Mouse (Mus musculus) neural tube, embryonic 15.5 days (tissue): Measurements from ENCODE around the gene Brap. TPM values are rescaled to one million over a fixed set of nuclear protein-coding genes. Genes with fewer than 3 reads are reported as not detected.
"Not testable (repeated sequence)": the region's sequence is repeated elsewhere in the genome, so short reads cannot be mapped to it uniquely, and the experiment has no call there.

Source experiments
- ATAC-seq: fragments of 200-750 bp; cut with Nextera tagmentation; 2 replicates; pipeline ENCODE4 v1.8.0; 2017; ENCODE audit warnings: mild to moderate bottlenecking, moderate TSS enrichment, moderate library complexity; ENCODE audit not compliant: low FRiP score
- H3K27ac ChIP-seq: fragments of 300-500 bp; sonication (generic); replicated peaks from 2 replicates; pipeline ENCODE4 v1.5.1; 2015; ENCODE audit warnings: mild to moderate bottlenecking, inconsistent platforms
- H3K27me3 ChIP-seq: fragments of 300-500 bp; sonication (generic); replicated peaks from 2 replicates; pipeline ENCODE4 v1.6.1; 2015; ENCODE audit warnings: inconsistent platforms
- H3K36me3 ChIP-seq: fragments of 300-500 bp; sonication (generic); 2 replicates; pipeline ENCODE4 v1.6.1; 2015; ENCODE audit warnings: inconsistent platforms
- H3K4me1 ChIP-seq: fragments of 300-500 bp; sonication (generic); 2 replicates; pipeline ENCODE4 v1.6.1; 2015; ENCODE audit warnings: inconsistent platforms
- H3K4me2 ChIP-seq: fragments of 300-500 bp; sonication (generic); 2 replicates; pipeline ENCODE4 v1.6.1; 2015; ENCODE audit warnings: inconsistent platforms, mild to moderate bottlenecking, moderate library complexity
- H3K4me3 ChIP-seq: fragments of 300-500 bp; sonication (generic); replicated peaks from 2 replicates; pipeline ENCODE4 v1.5.1; 2015; ENCODE audit warnings: mild to moderate bottlenecking, inconsistent platforms
- H3K9ac ChIP-seq: fragments of 300-500 bp; sonication (generic); replicated peaks from 2 replicates; pipeline ENCODE4 v1.6.1; 2015; ENCODE audit warnings: mild to moderate bottlenecking, inconsistent platforms
- H3K9me3 ChIP-seq: fragments of 300-500 bp; sonication (generic); replicated peaks from 2 replicates; pipeline ENCODE4 v1.6.1; 2016; ENCODE audit warnings: inconsistent platforms
- WGBS: fragments of 180-500 bp; shearing (Covaris S2); methylation state at CpG from one replicate; pipeline ENCODE4 v1.1.7; 2015; ENCODE audit warnings: mixed read lengths; 5-methylcytosine and 5-hydroxymethylcytosine counted together
- polyA plus RNA-seq: library from polyadenylated mRNA; unstranded; fragments of >200 nt; fragmentation: Nextera tagmentation; extraction: Ambion mirVana; gene quantifications from 2 replicates; pipeline ENCODE4 v1.2.1, GENCODE M21; 2015

Brap gene
- polyA plus RNA-seq, 1 experiment from 2014 or later = 38.9 TPM

DNA sequence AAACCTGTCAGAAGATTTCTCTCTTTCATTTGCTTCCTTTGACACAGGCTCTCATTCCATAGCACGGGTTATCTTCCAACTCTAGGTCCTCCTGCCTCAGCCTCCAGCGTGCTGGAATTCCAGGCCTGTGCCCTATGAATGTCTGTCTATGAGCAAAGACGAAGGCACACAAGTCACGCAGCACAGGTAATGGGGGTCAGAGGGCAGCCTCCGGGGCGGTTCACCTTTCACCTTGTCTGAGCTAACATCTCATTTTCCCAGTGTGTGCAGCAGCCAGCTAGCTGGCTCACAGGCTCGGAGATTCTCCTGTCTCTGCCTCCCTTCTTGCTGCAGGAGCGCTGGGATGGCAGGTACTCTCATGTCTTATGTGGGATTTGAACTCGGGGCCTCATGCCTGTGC, 20.8 kb upstream of the Brap start:
- WGBS = 93% methylated on average over 9 of the region's 9 CpGs
- H3K27ac ChIP-seq = no peak overlapping the region

DNA sequence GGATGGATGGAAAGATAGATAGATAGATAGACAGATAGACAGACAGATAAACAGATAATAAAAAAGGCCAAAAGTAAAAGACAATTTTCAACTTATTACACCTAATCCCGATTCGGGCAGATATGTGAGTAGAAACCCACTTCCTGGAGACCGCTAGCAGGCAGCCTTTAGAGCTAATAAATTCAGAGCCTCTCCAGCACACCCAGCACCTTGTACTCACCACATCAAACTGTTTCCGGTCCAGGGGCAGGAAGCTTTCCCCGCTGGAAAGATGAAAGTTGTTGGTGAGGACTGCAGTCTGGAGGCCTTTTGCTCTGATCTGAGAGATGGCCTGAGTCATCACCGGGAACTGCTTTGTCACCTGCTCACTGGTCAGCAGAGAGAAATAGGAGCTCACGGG, 11.2 kb upstream of the Brap start:
- no peak overlapping the region for H3K27ac ChIP-seq
- no peak overlapping the region for H3K4me3 ChIP-seq
- no peak overlapping the region for H3K4me2 ChIP-seq
- no peaks in the 10 kb centered on the region for H3K36me3 ChIP-seq
- no peak overlapping the region for H3K9ac ChIP-seq
- H3K4me1 ChIP-seq = no peaks in the 10 kb centered on the region
- no peaks in the 10 kb centered on the region for H3K9me3 ChIP-seq
- H3K27me3 ChIP-seq = no peaks in the 10 kb centered on the region
- 83% methylated on average over 7 of the region's 7 CpGs for WGBS
- no peak for ATAC-seq

More for the DNA sequence above, 20.8 kb upstream of the Brap start:
- H3K9me3 ChIP-seq = no peaks in the 10 kb centered on the region
- H3K36me3 ChIP-seq = no peaks in the 10 kb centered on the region
- no peak overlapping the region for H3K9ac ChIP-seq
- H3K4me3 ChIP-seq = no peak overlapping the region
- H3K27me3 ChIP-seq = no peaks in the 10 kb centered on the region
- no peaks in the 10 kb centered on the region for H3K4me1 ChIP-seq
- no peak for ATAC-seq
- no peak overlapping the region for H3K4me2 ChIP-seq

DNA sequence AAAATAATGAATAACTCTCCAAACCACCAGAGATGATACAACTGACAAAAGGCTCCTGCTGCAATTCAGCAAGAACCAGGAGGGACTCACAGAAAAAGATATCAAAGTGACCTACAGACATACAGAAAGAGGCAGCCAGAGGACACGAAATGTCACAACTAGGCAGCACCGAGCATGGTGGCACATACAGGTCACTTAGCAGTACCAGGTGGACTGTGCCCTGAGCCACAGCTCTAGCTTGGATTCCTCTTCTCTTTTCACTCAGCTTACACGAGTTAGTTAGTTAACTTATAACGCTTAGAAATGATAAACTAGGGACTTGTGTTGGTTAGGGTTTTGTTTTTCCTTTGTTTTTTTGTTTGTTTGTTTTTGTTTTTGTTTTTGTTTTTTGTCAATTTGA, 5.8 kb upstream of the Brap start:
- Histone ChIP-seq H3K4me1 (peaks cover 2% of the 10 kb centered on the region), H3K9me3 (no peaks in the 10 kb centered on the region), H3K4me2 (no peak overlapping the region), H3K27me3 (no peaks in the 10 kb centered on the region), H3K9ac (no peak overlapping the region), H3K4me3 (no peak overlapping the region), H3K27ac (no peak overlapping the region), H3K36me3 (no peaks in the 10 kb centered on the region)
- 90% methylated on average over 4 of the region's 4 CpGs for WGBS
- no peak for ATAC-seq

DNA sequence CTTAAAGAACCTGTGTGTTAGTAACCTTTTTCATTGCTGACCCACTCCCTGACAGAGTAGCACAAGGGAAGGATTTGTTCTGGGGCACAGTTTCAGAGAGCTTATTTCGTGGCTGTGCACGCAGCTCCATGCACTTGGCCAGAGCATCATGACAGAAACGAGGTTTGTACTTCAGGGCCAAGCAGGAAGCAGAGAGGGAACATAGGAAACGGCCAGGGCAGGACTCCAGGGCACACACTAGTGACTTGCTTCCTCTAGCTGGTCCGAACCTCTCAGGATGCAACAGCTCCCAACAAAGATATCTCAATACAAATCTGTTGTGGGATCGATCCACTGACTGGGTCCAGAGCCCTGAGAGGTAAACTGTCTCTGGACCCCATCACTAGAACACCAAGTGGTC, 3.5 kb upstream of the Brap start:
- H3K4me1 ChIP-seq = peaks cover 16% of the 10 kb centered on the region
- not testable (repeated sequence) for H3K36me3 ChIP-seq, H3K4me3 ChIP-seq, H3K27me3 ChIP-seq, H3K4me2 ChIP-seq, H3K9me3 ChIP-seq, ATAC-seq, H3K27ac ChIP-seq, H3K9ac ChIP-seq
- 84% methylated on average over 6 of the region's 6 CpGs for WGBS

DNA sequence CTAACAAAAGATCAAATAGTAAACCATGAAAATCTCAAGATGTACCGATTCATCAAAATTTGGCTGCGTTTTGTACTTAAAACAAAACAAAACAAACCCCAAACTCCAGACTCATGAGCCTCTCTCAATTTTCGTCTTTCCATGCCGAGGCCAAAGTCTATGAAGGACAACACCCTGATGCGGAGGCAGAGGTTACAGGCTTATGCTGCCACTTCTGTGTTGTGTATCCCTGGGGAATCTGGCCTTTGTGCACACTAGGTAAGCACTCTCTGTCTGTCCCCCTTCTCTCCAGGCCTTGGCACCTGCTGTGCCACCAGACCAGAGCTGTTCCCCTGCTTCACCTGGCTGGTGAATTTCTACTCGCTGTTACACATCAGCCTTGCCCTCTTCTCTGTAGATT, 2.7 kb upstream of the Brap start:
- H3K4me3 ChIP-seq, H3K9me3 ChIP-seq, H3K9ac ChIP-seq, H3K36me3 ChIP-seq, H3K27me3 ChIP-seq, H3K4me2 ChIP-seq, ATAC-seq, H3K27ac ChIP-seq: not testable (repeated sequence)
- peaks cover 24% of the 10 kb centered on the region for H3K4me1 ChIP-seq
- 94% methylated on average over 6 of the region's 6 CpGs for WGBS

DNA sequence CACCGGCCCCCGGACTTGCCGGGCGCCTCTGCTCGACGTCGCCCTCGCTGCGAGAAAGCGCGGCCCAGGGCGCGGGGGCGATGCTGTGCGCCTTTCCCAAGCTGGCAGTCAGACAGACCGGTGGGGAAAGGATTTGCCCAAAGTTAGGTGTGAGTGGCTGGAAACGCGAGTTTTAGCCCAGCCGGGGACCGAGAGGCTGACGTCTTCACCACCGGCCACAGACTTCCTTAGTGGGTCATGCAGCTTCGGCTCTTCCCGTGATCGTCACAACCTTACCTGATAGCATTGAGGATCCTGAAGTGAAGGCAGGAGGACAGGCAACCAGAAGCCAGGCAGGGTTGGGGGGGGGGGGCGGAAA, 513 bp downstream of the Brap start:
- WGBS = 2% methylated on average over 26 of the region's 26 CpGs

DNA sequence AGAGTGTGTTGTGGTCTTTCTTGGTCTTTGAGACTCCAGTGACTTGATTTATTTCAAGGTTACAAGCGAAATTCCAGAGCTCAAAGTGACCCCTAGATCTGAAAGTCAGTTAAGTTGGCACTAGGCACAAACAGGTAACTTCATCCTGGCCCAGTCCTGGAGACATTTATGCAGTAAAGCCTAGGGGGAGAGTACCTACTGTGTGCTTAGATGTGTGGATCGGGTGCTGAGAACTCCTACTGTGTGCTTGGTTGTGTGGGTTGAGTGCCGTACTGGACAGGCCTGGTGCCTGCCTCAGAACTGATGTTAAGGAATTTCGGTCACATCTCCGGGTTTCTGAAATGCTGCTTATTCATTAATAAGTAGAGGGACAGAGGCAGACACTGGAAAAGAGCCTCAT, 1.1 kb downstream of the Brap start:
- 86% methylated on average over 5 of the region's 5 CpGs for WGBS
- Histone ChIP-seq H3K4me3 (peak overlapping the region; percentile 87), H3K9me3 (no peaks in the 10 kb centered on the region), H3K4me1 (peaks cover 24% of the 10 kb centered on the region), H3K27ac (no peak overlapping the region), H3K27me3 (no peaks in the 10 kb centered on the region), H3K9ac (peak overlapping the region; percentile 91), H3K4me2 (peak overlapping the region; percentile 86), H3K36me3 (peaks cover 27% of the 10 kb centered on the region)
- ATAC-seq = no peak

More for the DNA sequence above, 513 bp downstream of the Brap start:
- Histone ChIP-seq H3K36me3 (peaks cover 21% of the 10 kb centered on the region), H3K9me3 (no peaks in the 10 kb centered on the region), H3K9ac (peak overlapping the region; percentile 91), H3K27ac (peak overlapping the region; percentile 82), H3K4me3 (peak overlapping the region; percentile 87), H3K27me3 (no peaks in the 10 kb centered on the region), H3K4me2 (peak overlapping the region; percentile 86), H3K4me1 (peaks cover 24% of the 10 kb centered on the region)
- no peak for ATAC-seq

DNA sequence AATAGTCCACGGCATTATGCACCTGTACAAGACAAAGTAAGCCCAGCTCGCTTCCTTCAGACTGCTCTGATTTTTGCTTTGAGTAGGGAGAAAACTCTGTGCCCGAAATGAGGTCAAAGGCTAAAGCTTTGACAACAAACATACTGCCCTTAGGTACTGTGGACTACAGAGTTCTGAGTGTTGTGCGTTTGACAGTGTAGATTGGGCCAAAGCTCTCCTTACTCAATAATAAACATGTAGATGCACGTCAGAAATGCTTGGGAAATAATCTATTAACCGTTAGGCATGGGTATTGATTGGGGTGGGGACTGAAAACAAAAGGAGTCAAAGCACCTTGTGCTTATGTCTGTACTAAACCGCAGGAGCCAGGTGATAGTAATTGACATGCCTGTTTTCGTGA, 3.1 kb downstream of the Brap start:
- Histone ChIP-seq H3K27me3 (no peaks in the 10 kb centered on the region), H3K9me3 (no peaks in the 10 kb centered on the region), H3K4me2 (no peak overlapping the region), H3K9ac (no peak overlapping the region), H3K36me3 (peaks cover 38% of the 10 kb centered on the region), H3K4me1 (peaks cover 24% of the 10 kb centered on the region), H3K4me3 (no peak overlapping the region), H3K27ac (no peak overlapping the region)
- ATAC-seq = no peak
- WGBS = 91% methylated on average over 8 of the region's 8 CpGs

DNA sequence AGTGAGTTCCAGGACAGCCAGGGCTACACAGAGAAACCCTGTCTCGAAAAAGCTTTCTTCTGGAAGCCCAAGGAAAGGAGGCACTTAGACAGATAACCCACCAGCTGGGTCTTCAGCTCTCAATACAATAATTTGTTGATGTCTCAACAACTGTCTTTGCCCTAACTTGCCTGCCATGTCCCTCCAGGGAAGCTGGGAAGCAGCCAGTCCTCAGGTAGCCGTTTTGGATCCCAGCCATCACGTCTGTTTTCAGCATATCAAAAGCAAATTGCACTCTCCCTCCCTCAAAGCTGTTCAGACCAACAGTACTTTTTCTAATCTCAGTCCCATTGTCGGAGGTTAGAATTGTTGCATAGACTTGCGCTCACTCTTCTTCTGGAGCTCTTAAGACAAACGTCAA, 3.7 kb downstream of the Brap start:
- no peak overlapping the region for H3K27ac ChIP-seq
- no peak for ATAC-seq
- WGBS = 89% methylated on average over 6 of the region's 6 CpGs
- H3K4me3 ChIP-seq = no peak overlapping the region
- peaks cover 24% of the 10 kb centered on the region for H3K4me1 ChIP-seq
- H3K36me3 ChIP-seq = peaks cover 38% of the 10 kb centered on the region
- no peak overlapping the region for H3K4me2 ChIP-seq
- H3K9me3 ChIP-seq = no peaks in the 10 kb centered on the region
- no peak overlapping the region for H3K9ac ChIP-seq
- no peaks in the 10 kb centered on the region for H3K27me3 ChIP-seq

DNA sequence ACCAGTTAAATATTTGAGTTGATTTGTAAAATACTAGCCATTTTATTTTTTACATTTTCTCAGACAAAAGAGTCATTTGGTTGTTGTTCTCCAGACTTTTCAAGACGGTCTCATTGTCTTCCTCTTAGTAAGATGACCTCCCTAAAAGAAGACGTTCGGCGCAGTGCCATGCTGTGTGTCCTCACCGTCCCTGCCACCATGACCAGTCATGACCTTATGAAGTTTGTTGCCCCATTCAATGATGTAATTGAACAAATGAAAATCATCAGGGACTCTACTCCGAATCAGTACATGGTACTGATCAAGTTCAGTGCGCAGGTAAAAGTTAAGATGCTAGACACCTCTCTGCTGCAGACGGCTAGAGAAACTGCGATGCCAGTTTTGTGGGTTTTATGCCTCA, 4.6 kb downstream of the Brap start:
- 95% methylated on average over 9 of the region's 9 CpGs for WGBS
- no peak for ATAC-seq
- Histone ChIP-seq H3K36me3 (peaks cover 39% of the 10 kb centered on the region), H3K27ac (no peak overlapping the region), H3K9ac (no peak overlapping the region), H3K4me3 (no peak overlapping the region), H3K9me3 (no peaks in the 10 kb centered on the region), H3K4me1 (peaks cover 18% of the 10 kb centered on the region), H3K4me2 (no peak overlapping the region), H3K27me3 (no peaks in the 10 kb centered on the region)

DNA sequence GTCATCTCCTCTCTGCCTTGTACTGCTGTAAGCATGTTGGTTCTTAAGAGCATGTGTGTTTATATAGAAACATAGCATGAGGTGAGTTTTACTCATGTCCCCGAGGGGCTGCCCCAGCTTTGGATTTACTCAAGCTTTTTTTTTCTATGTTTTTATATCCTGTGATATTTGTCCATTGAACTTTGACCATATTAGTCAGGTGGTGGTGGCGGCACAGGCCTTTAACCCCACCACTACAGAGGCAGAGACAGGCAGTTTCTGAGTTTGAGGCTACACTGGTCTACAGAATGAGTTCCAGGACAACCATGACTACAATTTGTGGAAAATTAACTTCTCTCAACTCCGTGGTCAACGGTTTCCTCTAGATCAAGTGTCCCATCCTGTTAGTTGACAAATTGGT, 6.7 kb downstream of the Brap start:
- H3K27me3 ChIP-seq = no peaks in the 10 kb centered on the region
- WGBS = 91% methylated on average over 4 of the region's 4 CpGs
- no peak overlapping the region for H3K27ac ChIP-seq
- peaks cover 48% of the 10 kb centered on the region for H3K36me3 ChIP-seq
- H3K4me2 ChIP-seq = no peak overlapping the region
- no peaks in the 10 kb centered on the region for H3K9me3 ChIP-seq
- ATAC-seq = no peak
- no peak overlapping the region for H3K9ac ChIP-seq
- no peak overlapping the region for H3K4me3 ChIP-seq
- H3K4me1 ChIP-seq = peaks cover 6% of the 10 kb centered on the region

DNA sequence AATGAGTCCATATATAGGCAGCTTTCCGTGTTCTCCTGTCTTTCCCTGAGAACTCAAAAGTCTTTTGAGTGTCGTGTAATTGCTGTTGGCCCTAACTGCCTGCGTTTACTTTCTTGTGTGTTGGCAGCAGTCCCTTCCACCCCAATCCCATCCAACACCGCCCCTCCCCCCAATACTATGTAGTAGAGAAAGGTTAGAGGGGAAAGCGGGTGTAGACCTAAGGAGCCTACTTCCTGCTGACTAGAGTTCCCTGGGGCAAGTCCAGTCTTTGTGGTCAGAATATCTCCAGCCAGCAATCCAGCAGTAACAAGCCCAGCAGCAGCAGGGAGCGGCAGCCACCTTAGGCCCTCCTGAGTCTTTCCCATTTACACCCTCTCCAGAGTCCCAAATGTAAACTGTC, 8.0 kb downstream of the Brap start:
- Histone ChIP-seq H3K4me2 (no peak overlapping the region), H3K36me3 (peaks cover 54% of the 10 kb centered on the region), H3K4me1 (no peaks in the 10 kb centered on the region), H3K27me3 (no peaks in the 10 kb centered on the region), H3K9ac (no peak overlapping the region), H3K4me3 (no peak overlapping the region), H3K27ac (no peak overlapping the region), H3K9me3 (no peaks in the 10 kb centered on the region)
- 82% methylated on average over 6 of the region's 6 CpGs for WGBS
- ATAC-seq = no peak

DNA sequence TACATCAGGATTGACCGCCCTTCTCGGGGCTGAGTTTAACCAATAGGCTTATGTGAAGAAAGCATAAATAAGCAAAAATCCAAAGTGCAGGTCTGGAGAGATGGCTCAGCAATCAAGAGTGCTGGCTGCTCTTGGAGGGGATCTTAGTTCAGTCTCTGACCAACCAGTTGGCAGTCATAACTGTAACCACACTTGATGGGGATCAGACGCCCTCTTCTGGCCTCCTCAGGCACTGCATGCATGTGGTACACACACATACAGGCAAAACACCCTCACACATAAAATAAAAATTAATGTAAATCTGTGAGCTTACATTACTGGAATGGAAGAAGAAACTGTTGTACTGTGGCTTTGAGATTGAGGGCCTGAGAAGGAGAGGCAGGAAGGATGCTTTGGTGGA, 10.0 kb downstream of the Brap start:
- H3K27me3 ChIP-seq = no peaks in the 10 kb centered on the region
- H3K36me3 ChIP-seq = peaks cover 56% of the 10 kb centered on the region
- no peaks in the 10 kb centered on the region for H3K9me3 ChIP-seq
- H3K4me2 ChIP-seq = no peak overlapping the region
- no peak overlapping the region for H3K4me3 ChIP-seq
- no peak for ATAC-seq
- H3K9ac ChIP-seq = no peak overlapping the region
- H3K27ac ChIP-seq = no peak overlapping the region
- H3K4me1 ChIP-seq = no peaks in the 10 kb centered on the region
- 80% methylated on average over 3 of the region's 3 CpGs for WGBS
